Mouse (Mus musculus) gastrocnemius, adult 18-20 months (tissue): Measurements from ENCODE around the gene Saal1. TPM values are rescaled to one million over a fixed set of nuclear protein-coding genes. Genes with fewer than 3 reads are reported as not detected.
"Not testable (repeated sequence)": the region's sequence is repeated elsewhere in the genome, so short reads cannot be mapped to it uniquely, and the experiment has no call there.

Source experiments
- DNase-seq: peaks from one replicate; pipeline ENCODE4 v3.0.0; 2021; ENCODE audit warnings: low spot score
- long read RNA-seq, 2 experiments: library from polyadenylated mRNA; stranded (forward); transcript quantifications; one replicate each; pipeline ENCODE4 v2.0.0; 2021
- total RNA-seq, 2 experiments: library from RNA; stranded (reverse); gene quantifications; 2 replicates each; pipeline ENCODE4 v1.2.3; 2021

The Saal1 gene
- total RNA-seq = 1 to 10 TPM; 2.7 to 3.0 TPM
- long read RNA-seq, experiment 1, full-length matches to known transcripts = 8 of 10 reads
- long read RNA-seq, experiment 1, partial matches to known transcripts = 1 of 10 reads
- long read RNA-seq, experiment 1, other reads (novel, unspliced or antisense) = 1 of 10 reads
- long read RNA-seq, experiment 2, full-length matches to known transcripts = 6 of 7 reads
- long read RNA-seq, experiment 2, partial matches to known transcripts = 0 of 7 reads
- long read RNA-seq, experiment 2, other reads (novel, unspliced or antisense) = 1 of 7 reads

GRCm38 (mm10) chr7:46710390-46710844 lies at the start of gene Saal1:
Gene Saal1, minus strand, starts transcription at chr7:46710680.
- DNase-seq = peak; percentile 81

- DNase-seq = no peak
Observed at GRCm38 (mm10) chr7:46751490-46751889, 41.0 kb upstream of the Saal1 start, which contains the start of gene Saa2. Gene Saa2, plus strand, starts transcription at chr7:46751790.

GRCm38 (mm10) chr7:46748459-46748858 lies 38.0 kb upstream of the Saal1 start:
- peak; percentile 50 for DNase-seq

GRCm38 (mm10) chr7:46746381-46746780 lies 35.9 kb upstream of the Saal1 start:
- peak; percentile 63 for DNase-seq

GRCm38 (mm10) chr7:46745816-46746215 lies 35.3 kb upstream of the Saal1 start:
- peak; percentile 18 for DNase-seq

- not testable (repeated sequence) for DNase-seq
Observed at GRCm38 (mm10) chr7:46742880-46743279, 32.4 kb upstream of the Saal1 start, which contains the start of gene Saa1. Gene Saa1, minus strand, starts transcription at chr7:46742980.

GRCm38 (mm10) chr7:46740041-46740440 lies 29.6 kb upstream of the Saal1 start:
- DNase-seq = not testable (repeated sequence)

GRCm38 (mm10) chr7:46738561-46739460 lies 28.3 kb upstream of the Saal1 start:
- no peak for DNase-seq

- DNase-seq = no peak
Observed at GRCm38 (mm10) chr7:46734983-46735382, 24.5 kb upstream of the Saal1 start.

GRCm38 (mm10) chr7:46732458-46732857 lies 22.0 kb upstream of the Saal1 start, which contains the start of gene Saa4:
Gene Saa4, minus strand, starts transcription at chr7:46732603.
- no peak for DNase-seq

- no peak for DNase-seq
Observed at GRCm38 (mm10) chr7:46727584-46727983, 17.1 kb upstream of the Saal1 start.

- no peak for DNase-seq
Observed at GRCm38 (mm10) chr7:46724396-46724795, 13.9 kb upstream of the Saal1 start.

- DNase-seq = no peak
Observed at GRCm38 (mm10) chr7:46723849-46724248, 13.4 kb upstream of the Saal1 start.

GRCm38 (mm10) chr7:46723354-46723753 lies 12.9 kb upstream of the Saal1 start:
- no peak for DNase-seq

GRCm38 (mm10) chr7:46720460-46720859 lies 10.0 kb upstream of the Saal1 start:
- no peak for DNase-seq

- peak; percentile 88 for DNase-seq
Observed at GRCm38 (mm10) chr7:46719526-46719925, 9.0 kb upstream of the Saal1 start.

GRCm38 (mm10) chr7:46718591-46719270 lies 8.3 kb upstream of the Saal1 start:
- no peak for DNase-seq

GRCm38 (mm10) chr7:46716897-46717296 lies 6.4 kb upstream of the Saal1 start:
- peak; percentile 38 for DNase-seq

GRCm38 (mm10) chr7:46715600-46715999 lies 5.1 kb upstream of the Saal1 start, which contains the start of gene Saa3:
Gene Saa3, minus strand, starts transcription at chr7:46715700.
- DNase-seq = no peak

- peak; percentile 67 for DNase-seq
Observed at GRCm38 (mm10) chr7:46714518-46714917, 4.0 kb upstream of the Saal1 start.

GRCm38 (mm10) chr7:46712250-46712649 lies 1.8 kb upstream of the Saal1 start:
- no peak for DNase-seq
